Mouse (Mus musculus) intestine, postnatal 0 days (tissue): ENCODE results near the gene Clic3. TPM values are rescaled to one million over a fixed set of nuclear protein-coding genes. Genes with fewer than 3 reads are reported as not detected.

Experiments
- ATAC-seq: fragments of 200-750 bp; cut with Nextera tagmentation; 2 replicates; pipeline ENCODE4 v1.8.0; 2017; ENCODE audit warnings: mild to moderate bottlenecking, moderate TSS enrichment, moderate library complexity
- H3K27ac ChIP-seq: fragments of 300-500 bp; sonication (generic); 2 replicates; pipeline ENCODE4 v1.5.1; 2014; ENCODE audit warnings: mild to moderate bottlenecking, low read depth, low read length, moderate library complexity
- H3K27me3 ChIP-seq: fragments of 300-500 bp; sonication (generic); replicated peaks from 2 replicates; pipeline ENCODE4 v1.6.1; 2014; ENCODE audit warnings: low read length, mixed read lengths; ENCODE audit not compliant: control insufficient read depth, insufficient read depth
- H3K36me3 ChIP-seq: fragments of 300-500 bp; sonication (generic); 2 replicates; pipeline ENCODE4 v1.6.1; 2014; ENCODE audit warnings: mild to moderate bottlenecking, moderate library complexity; ENCODE audit not compliant: control insufficient read depth, insufficient read depth
- H3K4me1 ChIP-seq: fragments of 300-500 bp; sonication (generic); replicated peaks from 2 replicates; pipeline ENCODE4 v1.6.1; 2014; ENCODE audit warnings: antibody characterized with exemption, low read length, mixed read lengths; ENCODE audit not compliant: control insufficient read depth, insufficient read depth
- H3K4me2 ChIP-seq: fragments of 300-500 bp; sonication (generic); replicated peaks from 2 replicates; pipeline ENCODE4 v1.6.1; 2014; ENCODE audit warnings: low read depth, mild to moderate bottlenecking, moderate library complexity
- H3K4me3 ChIP-seq: fragments of 300-500 bp; sonication (generic); 2 replicates; pipeline ENCODE4 v1.5.1; 2014; ENCODE audit warnings: low read depth, low read length
- H3K9ac ChIP-seq: fragments of 300-500 bp; sonication (generic); 2 replicates; pipeline ENCODE4 v1.6.1; 2014; ENCODE audit warnings: mild to moderate bottlenecking, low read depth, low read length
- H3K9me3 ChIP-seq: fragments of 300-500 bp; sonication (generic); 2 replicates; pipeline ENCODE4 v1.6.1; 2016; ENCODE audit warnings: mixed run types; ENCODE audit not compliant: control insufficient read depth
- CTCF ChIP-seq: sonication (generic); IDR thresholded peaks from 2 replicates; pipeline ENCODE4 v1.5.1; 2016; ENCODE audit warnings: low read depth, mild to moderate bottlenecking, control low read depth, antibody characterized with exemption, moderate library complexity
- WGBS: fragments of 180-500 bp; shearing (Covaris S2); extraction: QIAGEN DNeasy Blood & Tissue Kit; methylation state at CpG from one replicate; pipeline ENCODE4 v1.1.7; 2014; 5-methylcytosine and 5-hydroxymethylcytosine counted together
- microRNA-seq: library from miRNA; unstranded; fragments of <30 nt; microRNA quantifications from one replicate; pipeline ENCODE4, GENCODE M21; 2016
- polyA plus RNA-seq: library from polyadenylated mRNA; unstranded; fragments of >200 nt; fragmentation: Nextera tagmentation; extraction: Ambion mirVana; gene quantifications from 2 replicates; pipeline ENCODE4 v1.2.1, GENCODE M21; 2015

The Clic3 gene
- polyA plus RNA-seq, 1 experiment from 2014 or later, result 2.8 TPM

DNA sequence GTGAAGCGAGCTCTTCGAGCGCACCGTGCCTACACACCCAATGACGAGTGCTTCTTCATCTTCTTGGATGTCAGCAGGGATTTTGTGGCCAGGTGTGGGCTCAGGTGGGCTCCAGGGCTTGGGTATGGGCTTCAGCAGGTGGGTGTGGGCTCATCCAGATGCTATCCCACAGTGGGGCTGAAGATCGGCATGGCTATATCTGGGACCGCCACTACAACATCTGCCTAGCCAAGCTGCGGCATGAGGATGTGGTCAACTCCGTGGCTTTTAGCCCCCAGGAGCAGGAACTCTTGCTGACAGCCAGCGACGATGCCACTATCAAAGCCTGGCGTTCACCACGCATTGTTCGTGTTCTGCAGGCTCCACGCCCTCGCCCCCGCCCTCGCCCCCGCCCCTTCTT is 47.9 kb downstream of the Clic3 start:
- peaks cover 9% of the 10 kb centered on the region; the same call in 1 of the 2 replicates for H3K4me1 ChIP-seq
- ATAC-seq, result no peak

DNA sequence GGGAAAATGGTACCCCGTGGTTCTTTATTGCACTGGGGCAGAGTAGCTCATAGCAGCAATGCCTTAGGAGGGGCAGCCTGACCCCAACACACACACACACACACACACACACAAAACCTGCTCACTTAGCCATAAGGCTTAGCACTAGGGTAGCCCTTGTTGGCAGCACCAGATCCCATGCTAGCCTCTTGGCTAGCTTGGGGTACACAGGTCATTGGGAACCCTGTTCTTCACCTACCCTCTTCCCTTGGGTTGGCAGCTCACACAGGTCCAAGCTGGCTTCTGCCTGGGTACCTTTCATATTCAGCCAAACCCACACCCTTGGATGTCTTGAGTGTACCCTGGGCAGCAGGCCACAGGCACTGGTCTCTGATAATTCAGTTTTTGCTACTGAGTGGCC is 48.4 kb downstream of the Clic3 start:
- 75% methylated on average over 1 of the region's 1 CpGs for WGBS

More for the DNA sequence above, 47.9 kb downstream of the Clic3 start:
- Histone ChIP-seq H3K4me3 (no peak overlapping the region), H3K4me2 (no peak overlapping the region), H3K36me3 (peaks cover 27% of the 10 kb centered on the region), H3K9ac (no peak overlapping the region), H3K27me3 (no peaks in the 10 kb centered on the region), H3K27ac (no peak overlapping the region), H3K9me3 (no peaks in the 10 kb centered on the region)
- WGBS, result 88% methylated on average over 19 of the region's 19 CpGs
- no peak for TF ChIP-seq CTCF

DNA sequence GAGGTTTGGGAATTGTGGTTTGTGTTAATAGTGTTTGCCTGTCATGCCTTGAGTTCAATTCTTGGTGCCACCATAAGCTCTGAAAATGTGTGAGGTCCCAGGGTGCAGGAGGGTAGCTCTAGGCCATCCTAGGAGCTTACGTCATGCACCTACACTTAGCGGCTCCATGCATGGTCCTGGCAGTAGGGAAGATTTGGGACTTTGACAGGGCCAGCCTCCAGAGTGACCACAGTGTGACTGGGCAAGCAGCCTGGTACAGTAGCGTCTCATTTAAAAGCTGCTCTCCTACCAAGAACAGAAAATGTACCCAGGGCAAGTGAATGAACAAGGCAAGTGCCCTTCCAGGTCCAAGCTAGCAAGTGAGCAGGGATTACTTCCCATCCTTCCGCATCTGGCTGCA is 49.2 kb downstream of the Clic3 start:
- ATAC-seq, result no peak
- no peak overlapping the region for H3K4me2 ChIP-seq
- H3K4me1 ChIP-seq, result peaks cover 9% of the 10 kb centered on the region; the same call in 1 of the 2 replicates
- no peak overlapping the region for H3K9ac ChIP-seq
- no peak for TF ChIP-seq CTCF
- 98% methylated on average over 4 of the region's 4 CpGs for WGBS
- H3K9me3 ChIP-seq, result no peaks in the 10 kb centered on the region
- H3K27ac ChIP-seq, result no peak overlapping the region
- H3K36me3 ChIP-seq, result peaks cover 27% of the 10 kb centered on the region
- H3K4me3 ChIP-seq, result no peak overlapping the region
- H3K27me3 ChIP-seq, result no peaks in the 10 kb centered on the region

More for the DNA sequence above, 48.4 kb downstream of the Clic3 start:
- ATAC-seq, result no peak
- no peaks in the 10 kb centered on the region for H3K27me3 ChIP-seq
- no peak for TF ChIP-seq CTCF
- H3K9me3 ChIP-seq, result no peaks in the 10 kb centered on the region
- no peak overlapping the region for H3K4me2 ChIP-seq
- peaks cover 9% of the 10 kb centered on the region; the same call in 1 of the 2 replicates for H3K4me1 ChIP-seq
- no peak overlapping the region for H3K27ac ChIP-seq
- no peak overlapping the region for H3K9ac ChIP-seq
- peaks cover 27% of the 10 kb centered on the region for H3K36me3 ChIP-seq
- H3K4me3 ChIP-seq, result no peak overlapping the region

DNA sequence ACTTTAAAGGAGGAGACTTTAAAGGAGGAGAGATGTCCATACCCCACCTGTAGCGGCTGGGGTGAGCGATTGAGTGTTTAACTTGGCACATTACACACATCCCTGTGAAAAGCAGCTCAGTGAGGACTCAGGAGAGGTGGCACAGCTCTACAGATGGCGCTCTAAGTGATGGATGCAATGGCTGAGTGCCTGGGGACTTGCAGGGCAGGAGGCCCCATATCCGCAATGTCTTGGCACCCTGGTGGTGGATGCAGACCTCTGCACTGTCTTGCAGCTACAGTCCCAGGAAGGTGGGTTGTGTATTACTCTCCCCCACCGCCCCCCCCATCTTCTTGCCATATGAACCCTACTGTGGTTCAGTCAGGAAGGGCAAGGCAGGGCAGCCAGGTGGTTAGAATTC is 50.3 kb downstream of the Clic3 start:
- ATAC-seq, result no peak
- H3K4me2 ChIP-seq, result no peak overlapping the region

More for the DNA sequence above, 50.3 kb downstream of the Clic3 start:
- WGBS, result 48% methylated on average over 5 of the region's 5 CpGs
- H3K4me3 ChIP-seq, result no peak overlapping the region
- TF ChIP-seq CTCF, result peak; percentile 64
- no peaks in the 10 kb centered on the region for H3K9me3 ChIP-seq
- H3K27me3 ChIP-seq, result no peaks in the 10 kb centered on the region
- no peak overlapping the region for H3K9ac ChIP-seq
- H3K27ac ChIP-seq, result no peak overlapping the region
- peaks cover 27% of the 10 kb centered on the region for H3K36me3 ChIP-seq
- H3K4me1 ChIP-seq, result 0 out of 2 replicates have a peak, but pooled peaks cover 3% of the 10 kb centered on the region

Small RNAs within 50 kb of the gene (microRNA-seq; reads per million reads assigned to microRNA genes)
- gene Mir3087, result not detected

Other genes with a start within 250 kb of the Clic3 start
- gene Nelfb, start 245.3 kb upstream of the Clic3 start, polyA plus RNA-seq, result 41.4 and 45.6 TPM in 2 replicates
- not detected in 2 replicates for gene Stpg3, start 242.2 kb upstream of the Clic3 start, polyA plus RNA-seq
- 0.78 and 1.4 TPM in 2 replicates for gene Fam166a, start 238.1 kb upstream of the Clic3 start, polyA plus RNA-seq
- gene Tubb4b, start 232.1 kb upstream of the Clic3 start, polyA plus RNA-seq, result 453 and 466 TPM in 2 replicates
- gene Slc34a3, start 222.5 kb upstream of the Clic3 start, polyA plus RNA-seq, result 34.0 and 37.6 TPM in 2 replicates
- gene Rnf224, start 220.1 kb upstream of the Clic3 start, polyA plus RNA-seq, result 0.09 and 0.25 TPM in 2 replicates
- 51.9 and 59.4 TPM in 2 replicates for gene Rnf208, start 214.6 kb upstream of the Clic3 start, polyA plus RNA-seq
- 16.5 and 20.7 TPM in 2 replicates for gene Cysrt1, start 214.4 kb upstream of the Clic3 start, polyA plus RNA-seq
- 10.4 and 12.3 TPM in 2 replicates for gene AL732309.1, start 210.0 kb upstream of the Clic3 start, polyA plus RNA-seq
- gene Tmem203, start 201.4 kb upstream of the Clic3 start, polyA plus RNA-seq, result 40.3 and 44.9 TPM in 2 replicates
- gene Tprn, start 194.2 kb upstream of the Clic3 start, polyA plus RNA-seq, result 62.0 and 68.3 TPM in 2 replicates
- gene Ssna1, start 184.4 kb upstream of the Clic3 start, polyA plus RNA-seq, result 105 and 108 TPM in 2 replicates
- gene Anapc2, start 184.4 kb upstream of the Clic3 start, polyA plus RNA-seq, result 41.6 and 43.4 TPM in 2 replicates
- gene Tmem210, start 168.7 kb upstream of the Clic3 start, polyA plus RNA-seq, result not detected in 2 replicates
- 5.5 and 6.6 TPM in 2 replicates for gene Lrrc26, start 166.9 kb upstream of the Clic3 start, polyA plus RNA-seq
- gene Grin1, start 137.7 kb upstream of the Clic3 start, polyA plus RNA-seq, result 0.78 and 0.90 TPM in 2 replicates
- 44.7 and 50.2 TPM in 2 replicates for gene Man1b1, start 124.5 kb upstream of the Clic3 start, polyA plus RNA-seq
- 120 and 129 TPM in 2 replicates for gene Dpp7, start 100.5 kb upstream of the Clic3 start, polyA plus RNA-seq
- 668 and 708 TPM in 2 replicates for gene Uap1l1, start 91.2 kb upstream of the Clic3 start, polyA plus RNA-seq
- gene Sapcd2, start 84.5 kb upstream of the Clic3 start, polyA plus RNA-seq, result 112 and 129 TPM in 2 replicates
- 33.9 and 38.1 TPM in 2 replicates for gene Entpd2, start 61.0 kb upstream of the Clic3 start, polyA plus RNA-seq
- gene Npdc1, start 57.5 kb upstream of the Clic3 start, polyA plus RNA-seq, result 49.2 and 52.3 TPM in 2 replicates
- gene Fut7, start 33.6 kb upstream of the Clic3 start, polyA plus RNA-seq, result 0.26 and 0.27 TPM in 2 replicates
- 1.1 and 1.3 TPM in 2 replicates for gene Abca2, start 28.1 kb upstream of the Clic3 start, polyA plus RNA-seq
- 41.2 and 46.2 TPM in 2 replicates for gene Paxx, start 4.3 kb downstream of the Clic3 start, polyA plus RNA-seq
- 1.2 and 2.2 TPM in 2 replicates for gene Ptgds, start 13.2 kb downstream of the Clic3 start, polyA plus RNA-seq
- gene Lcn12, start 37.1 kb downstream of the Clic3 start, polyA plus RNA-seq, result 0.40 and 0.51 TPM in 2 replicates
- 38.5 and 40.2 TPM in 2 replicates for gene Fbxw5, start 43.9 kb downstream of the Clic3 start, polyA plus RNA-seq
- 48.5 and 49.3 TPM in 2 replicates for gene C8g, start 44.9 kb downstream of the Clic3 start, polyA plus RNA-seq
- 16.4 and 18.7 TPM in 2 replicates for gene Traf2, start 90.1 kb downstream of the Clic3 start, polyA plus RNA-seq
- 481 and 496 TPM in 2 replicates for gene Edf1, start 101.0 kb downstream of the Clic3 start, polyA plus RNA-seq
- 588 and 718 TPM in 2 replicates for gene Mamdc4, start 118.0 kb downstream of the Clic3 start, polyA plus RNA-seq
- 116 TPM in 2 replicates for gene Phpt1, start 118.4 kb downstream of the Clic3 start, polyA plus RNA-seq
- gene Ajm1, start 124.9 kb downstream of the Clic3 start, polyA plus RNA-seq, result 0.68 and 0.78 TPM in 2 replicates
- 26.8 and 26.9 TPM in 2 replicates for gene Rabl6, start 151.7 kb downstream of the Clic3 start, polyA plus RNA-seq
- gene Ccdc183, start 160.8 kb downstream of the Clic3 start, polyA plus RNA-seq, result 0.09 and 0.16 TPM in 2 replicates
- gene Tmem141, start 165.2 kb downstream of the Clic3 start, polyA plus RNA-seq, result 23.0 and 25.6 TPM in 2 replicates
- 4.1 and 4.7 TPM in 2 replicates for gene Fcna, start 171.2 kb downstream of the Clic3 start, polyA plus RNA-seq
- gene Lcn8, start 196.3 kb downstream of the Clic3 start, polyA plus RNA-seq, result not detected in 2 replicates
- not detected in 2 replicates for gene Lcn5, start 201.1 kb downstream of the Clic3 start, polyA plus RNA-seq
- gene Lcn6, start 219.9 kb downstream of the Clic3 start, polyA plus RNA-seq, result not detected in 2 replicates
- gene Lcn10, start 225.9 kb downstream of the Clic3 start, polyA plus RNA-seq, result not detected in 2 replicates
- gene Obp2a, start 243.2 kb downstream of the Clic3 start, polyA plus RNA-seq, result not detected in 2 replicates
- gene Bmyc, start 249.9 kb downstream of the Clic3 start, polyA plus RNA-seq, result 34.7 and 35.6 TPM in 2 replicates